In genomic region chr9:96398165-96398564, GRCm38 (mm10) we compare ENCODE assay signal across 8 mouse cellular contexts. TPM values are rescaled to one million over a fixed set of nuclear protein-coding genes. Genes with fewer than 3 reads are reported as not detected.
DNase-seq lines count a peak whose midpoint lies in the region; ATAC-seq and TF ChIP-seq lines count a peak whose summit lies in the region.
"Had no signal": no experiment of that assay in that cellular context is flagged by ENCODE, and none has a peak within 500 bp of the region (broad histone marks: within the 10 kb centered on the region; RNA-seq: fewer than 3 reads in every experiment).

No protein-coding gene starts in this region.

- TF ChIP-seq POLR2A in ES-Bruce4 (IDR thresholded peaks at IDR 0.05; ENCODE audit: insufficient read depth, low read length): no peak

- no peak for TF ChIP-seq EP300 in ES-Bruce4 (IDR thresholded peaks at IDR 0.05; ENCODE audit: insufficient read depth, low read depth, low read length)

- no peak overlapping the region for H3K4me2 ChIP-seq in kidney, embryonic 15.5 days
- no peak overlapping the region for H3K4me2 ChIP-seq in heart, embryonic 16.5 days (ENCODE audit: low read depth, low read length)
- H3K4me2 ChIP-seq: midbrain, embryonic 12.5 days had no signal

- no peaks in the 10 kb centered on the region for H3K27me3 ChIP-seq in kidney, embryonic 15.5 days
- no peaks in the 10 kb centered on the region for H3K27me3 ChIP-seq in ES-Bruce4 (ENCODE audit: control insufficient read depth, insufficient read depth, low read length, poor library complexity, severe bottlenecking)
- no peaks in the 10 kb centered on the region for H3K27me3 ChIP-seq in heart, embryonic 16.5 days (ENCODE audit: control insufficient read depth, insufficient read depth, low read length)

- no peak overlapping the region for H3K9ac ChIP-seq in kidney, embryonic 15.5 days
- peak overlapping the region; percentile 63 for H3K9ac ChIP-seq in ES-Bruce4 (ENCODE audit: low read depth, poor library complexity, severe bottlenecking)
- H3K9ac ChIP-seq in heart, embryonic 16.5 days (ENCODE audit: low read length): no peak overlapping the region
- H3K9ac ChIP-seq: midbrain, embryonic 12.5 days had no signal

- H3K36me3 ChIP-seq in kidney, embryonic 15.5 days: no peaks in the 10 kb centered on the region
- H3K36me3 ChIP-seq in ES-Bruce4 (ENCODE audit: control insufficient read depth, insufficient read depth, low read length, poor library complexity, severe bottlenecking): no peaks in the 10 kb centered on the region
- H3K36me3 ChIP-seq in heart, embryonic 16.5 days (ENCODE audit: control insufficient read depth, insufficient read depth): no peaks in the 10 kb centered on the region
- H3K36me3 ChIP-seq: midbrain, embryonic 12.5 days had no signal

- no peak for DNase-seq in kidney, adult 11 months
- peak; percentile 77 for DNase-seq in A20 (ENCODE audit: low read depth, low spot score)
- no peak for DNase-seq in adrenal gland, adult 2 months
- DNase-seq in MN1 (ENCODE audit: low spot score): no peak

- no peak overlapping the region for H3K4me3 ChIP-seq in kidney, embryonic 15.5 days (replicated peaks)
- H3K4me3 ChIP-seq in ES-Bruce4 (ENCODE audit: low read depth, low read length): peak overlapping the region; percentile 49
- H3K4me3 ChIP-seq in heart, embryonic 16.5 days (ENCODE audit: low read length): no peak overlapping the region
- H3K4me3 ChIP-seq: midbrain, embryonic 12.5 days had no signal

- peak overlapping the region; percentile 30 for H3K27ac ChIP-seq in kidney, embryonic 15.5 days
- H3K27ac ChIP-seq in ES-Bruce4 (ENCODE audit: insufficient read depth, low read length): peak overlapping the region; percentile 8; the same call in 1 of the 2 replicates
- peak overlapping the region; percentile 66 for H3K27ac ChIP-seq in heart, embryonic 16.5 days (ENCODE audit: low read length)
- H3K27ac ChIP-seq: midbrain, embryonic 12.5 days had no signal

- no peaks in the 10 kb centered on the region for H3K9me3 ChIP-seq in kidney, embryonic 15.5 days (replicated peaks)
- H3K9me3 ChIP-seq in ES-Bruce4 (replicated peaks; ENCODE audit: control insufficient read depth, insufficient read depth, low read length, poor library complexity, severe bottlenecking): no peaks in the 10 kb centered on the region
- no peaks in the 10 kb centered on the region for H3K9me3 ChIP-seq in heart, embryonic 16.5 days (replicated peaks; ENCODE audit: control insufficient read depth, low read length)
- H3K9me3 ChIP-seq: midbrain, embryonic 12.5 days had no signal

- H3K4me1 ChIP-seq in kidney, embryonic 15.5 days: peaks cover 22% of the 10 kb centered on the region
- H3K4me1 ChIP-seq in ES-Bruce4 (ENCODE audit: control insufficient read depth, insufficient read depth, low read length): peaks cover 4% of the 10 kb centered on the region
- H3K4me1 ChIP-seq in heart, embryonic 16.5 days (ENCODE audit: control insufficient read depth, insufficient read depth, low read length): 0 out of 2 replicates have a peak, but pooled peaks cover 3% of the 10 kb centered on the region

- peak; percentile 62; the same call in 1 of the 2 replicates for ATAC-seq in kidney, embryonic 15.5 days (replicated peaks; ENCODE audit: low FRiP score)
- no peak for ATAC-seq in heart, embryonic 16.5 days (replicated peaks; ENCODE audit: extremely low read depth, insufficient read depth, low FRiP score)

- no peak for TF ChIP-seq CTCF in ES-Bruce4 (IDR thresholded peaks at IDR 0.05; ENCODE audit: low read depth, low read length)

- WGBS in kidney, embryonic 15.5 days: 61% methylated on average over 8 of the region's 8 CpGs
- 48% methylated on average over 8 of the region's 8 CpGs for WGBS in heart, embryonic 16.5 days

RNA-seq across cellular contexts. Expression of gene Atp1b3, which starts 33.9 kb away (rescaled TPM):
- 172 and 186 TPM in 2 replicates for polyA plus RNA-seq in kidney, embryonic 15.5 days (2015; fragmentation: Nextera tagmentation; extraction: Ambion mirVana)
- 133 and 146 TPM in 2 replicates for polyA plus RNA-seq in ES-Bruce4 (2011; ENCODE audit: insufficient read depth, insufficient read length, low read depth, missing spikeins)
- polyA plus RNA-seq in heart, embryonic 16.5 days (2015; fragmentation: Nextera tagmentation; extraction: Ambion mirVana): 125 and 136 TPM in 2 replicates
- total RNA-seq in adrenal gland, adult 2 months (2021): 100 to 1,000 TPM; 171 to 203 TPM
- polyA plus RNA-seq in adrenal gland, adult 2 months (2012; rRNA removed): 90.2 and 106 TPM in 2 replicates

Comparison
In these comparisons a context has a peak if more than half of its experiments do, and no peak if none do; other contexts are left out.
1. H3K27ac ChIP-seq: peak in every context shown above with its lines; median percentile 66 in heart, embryonic 16.5 days; 30 in kidney, embryonic 15.5 days; 8 in ES-Bruce4.